Mouse (Mus musculus) NIH3T3 (cell line): ENCODE results near the gene Tmem40.

Source experiments
- DNase-seq: peaks from one replicate; pipeline ENCODE4 v3.0.0-alpha.2; 2012; ENCODE audit warnings: low read depth

The Tmem40 gene

DNA sequence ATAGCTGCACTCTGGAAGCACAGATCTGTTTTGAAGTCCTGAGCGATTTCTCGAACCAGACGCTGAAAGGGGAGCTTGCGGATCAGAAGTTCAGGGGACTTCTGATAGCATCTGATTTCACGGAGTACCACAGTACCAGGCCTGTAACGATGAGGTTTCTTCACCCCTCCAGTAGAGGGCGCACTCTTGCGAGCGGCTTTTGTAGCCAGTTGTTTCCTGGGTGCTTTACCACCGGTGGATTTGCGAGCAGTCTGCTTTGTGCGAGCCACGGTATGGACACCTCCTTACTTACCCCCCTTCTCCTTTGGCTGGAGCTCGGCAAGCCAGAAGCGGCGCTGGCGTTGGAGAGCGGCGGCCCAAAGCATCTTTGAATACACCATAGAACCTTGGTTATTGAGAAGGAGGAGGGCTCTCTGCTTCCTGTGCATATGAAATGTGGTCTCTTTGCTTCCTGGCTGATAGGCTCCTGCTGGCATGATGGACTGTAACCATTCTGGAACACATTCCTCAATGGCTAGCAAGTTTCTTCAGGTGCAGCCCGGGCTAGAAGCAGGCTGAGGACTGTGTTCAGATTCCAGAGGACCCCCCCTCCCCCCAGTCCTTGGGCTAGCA lies 8.0 kb upstream of the Tmem40 start:
- no peak for DNase-seq

DNA sequence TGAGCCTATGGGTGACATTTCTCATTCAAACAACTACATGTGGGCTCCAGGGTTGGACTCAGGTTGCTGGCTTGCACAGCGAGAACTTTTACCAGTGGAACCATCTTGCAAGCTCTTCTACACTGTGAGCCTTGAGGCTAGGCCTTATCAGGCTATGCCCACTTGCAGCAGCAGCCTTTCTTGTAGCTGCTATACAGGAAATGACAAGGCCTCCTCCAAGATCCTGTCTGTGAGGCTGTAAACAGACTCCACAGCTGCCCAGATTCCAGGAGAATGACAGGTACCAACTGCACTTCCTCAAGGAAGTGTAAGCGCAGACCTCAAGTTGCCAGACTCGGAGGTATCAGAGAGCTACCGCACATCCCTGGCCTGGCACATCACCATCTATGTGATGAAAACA lies 6.0 kb upstream of the Tmem40 start:
- DNase-seq, result no peak

DNA sequence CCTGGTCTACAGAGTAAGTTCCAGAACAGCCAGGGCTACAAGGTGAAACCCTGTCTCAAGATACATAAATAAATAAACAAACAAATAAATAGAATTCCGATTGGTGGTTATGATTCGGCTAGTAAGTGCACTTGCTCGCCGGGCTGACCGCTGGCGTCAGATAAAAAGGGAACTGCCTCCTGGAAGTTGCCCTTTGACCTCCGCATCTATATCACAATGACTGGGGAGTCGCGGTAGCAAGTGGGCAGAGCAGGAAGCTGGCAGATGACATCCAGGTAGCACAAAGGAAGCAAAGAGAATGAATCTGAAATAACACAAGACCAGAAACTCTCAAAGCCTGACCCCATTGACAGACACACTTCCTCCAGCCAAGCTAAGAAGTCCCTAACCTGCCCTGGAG lies 5.1 kb upstream of the Tmem40 start:
- DNase-seq, result no peak

DNA sequence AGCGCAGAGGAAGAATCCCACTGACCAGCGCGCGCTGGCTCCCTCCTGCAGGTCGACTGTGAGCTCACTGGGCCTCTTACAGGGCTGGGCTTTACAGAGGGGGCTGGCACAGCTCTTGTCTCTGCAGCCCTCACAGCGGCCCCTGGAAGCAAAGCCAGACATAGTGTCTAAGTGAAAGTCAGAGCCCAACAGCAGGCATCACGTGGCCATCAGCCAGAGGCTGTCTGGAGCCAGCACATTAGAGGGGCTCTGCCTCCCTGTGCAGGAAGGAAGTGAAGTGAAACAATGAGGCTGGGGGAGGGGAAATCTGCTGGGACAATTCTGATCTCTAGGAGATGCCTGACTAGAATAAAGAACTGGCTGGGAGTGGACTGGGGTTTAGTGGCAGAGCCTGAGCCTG lies 2.0 kb upstream of the Tmem40 start:
- DNase-seq, result peak; percentile 61

DNA sequence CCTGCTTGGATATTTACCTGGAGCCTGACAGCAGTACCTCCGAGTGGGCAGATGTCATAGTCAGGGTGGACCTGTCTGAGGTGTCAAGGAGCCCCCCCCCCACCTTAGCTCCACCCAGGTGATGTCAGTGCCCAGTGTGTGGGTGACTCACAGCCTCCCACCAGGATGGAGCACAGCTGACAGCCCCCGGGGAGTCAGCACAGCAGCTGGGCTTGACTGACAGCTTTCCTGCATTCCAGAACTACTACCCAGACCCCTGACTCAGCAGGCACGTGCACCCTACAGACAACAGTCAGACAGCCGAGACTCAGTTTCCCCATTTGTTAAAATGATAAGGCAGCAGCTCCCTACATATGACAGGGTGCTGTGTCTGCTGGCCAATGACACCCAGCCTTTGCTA lies 1.2 kb downstream of the Tmem40 start:
- DNase-seq, result peak; percentile 70

DNA sequence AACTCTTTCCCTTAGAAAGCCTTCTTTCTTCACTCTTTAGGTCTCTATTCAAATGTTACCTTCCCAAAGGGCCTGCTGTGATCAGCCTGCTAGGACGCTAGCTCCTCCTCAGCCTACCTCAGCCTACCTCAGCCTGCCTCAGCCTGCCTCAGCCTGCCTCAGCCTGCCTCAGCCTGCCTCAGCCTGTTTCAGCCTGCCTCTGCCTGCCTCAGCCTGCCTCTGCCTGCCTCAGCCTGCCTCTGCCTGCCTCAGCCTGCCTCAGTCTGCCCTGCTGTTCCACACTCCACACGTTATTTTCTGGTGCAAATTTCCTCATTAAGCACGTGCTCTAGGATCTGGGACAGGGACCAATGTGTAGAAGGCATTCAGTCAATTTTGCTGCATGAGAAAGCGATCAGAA lies 2.1 kb downstream of the Tmem40 start:
- no peak for DNase-seq

DNA sequence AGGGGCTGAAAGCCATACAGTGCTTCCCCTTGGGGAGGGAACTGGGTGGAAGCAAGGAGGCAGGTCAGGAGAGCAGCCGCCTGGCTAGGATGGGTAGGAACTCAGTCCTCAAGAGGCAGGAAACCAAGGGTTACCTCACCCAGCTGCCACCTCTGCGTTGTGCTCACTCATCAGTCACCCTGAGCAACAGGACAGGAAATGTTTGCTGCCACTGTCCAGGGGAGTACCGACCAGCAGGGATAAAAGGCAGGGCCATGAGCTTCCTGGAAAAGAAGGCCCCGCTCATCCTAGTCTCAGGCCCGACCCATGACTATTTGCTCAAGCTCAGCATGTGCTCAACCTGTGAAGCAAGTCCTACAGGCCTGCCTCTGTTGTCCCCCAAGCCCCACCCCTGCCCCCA lies 2.7 kb downstream of the Tmem40 start:
- DNase-seq, result no peak

DNA sequence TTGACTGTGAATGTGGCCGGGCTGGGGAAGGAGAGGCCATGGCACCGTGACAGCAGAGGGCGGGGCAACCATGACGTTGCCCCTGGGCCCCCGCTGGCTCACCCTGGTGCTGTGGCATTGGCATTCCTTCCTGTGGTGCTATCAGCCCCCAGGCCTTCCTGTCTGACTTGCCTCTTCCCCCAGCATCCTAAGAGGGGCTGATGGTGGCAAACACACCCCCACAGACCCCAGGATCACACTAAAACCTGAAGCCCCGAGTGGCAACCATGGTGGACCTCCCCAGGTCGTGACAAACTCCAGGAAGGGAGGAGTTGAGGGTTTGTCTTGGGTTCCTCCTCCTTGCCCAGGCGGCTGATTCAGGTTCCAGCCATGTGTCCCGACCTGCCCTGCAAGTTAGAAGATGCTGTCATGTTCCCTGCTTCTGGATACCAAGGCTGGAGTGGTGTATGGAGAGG lies 3.2 kb downstream of the Tmem40 start:
- DNase-seq, result no peak

DNA sequence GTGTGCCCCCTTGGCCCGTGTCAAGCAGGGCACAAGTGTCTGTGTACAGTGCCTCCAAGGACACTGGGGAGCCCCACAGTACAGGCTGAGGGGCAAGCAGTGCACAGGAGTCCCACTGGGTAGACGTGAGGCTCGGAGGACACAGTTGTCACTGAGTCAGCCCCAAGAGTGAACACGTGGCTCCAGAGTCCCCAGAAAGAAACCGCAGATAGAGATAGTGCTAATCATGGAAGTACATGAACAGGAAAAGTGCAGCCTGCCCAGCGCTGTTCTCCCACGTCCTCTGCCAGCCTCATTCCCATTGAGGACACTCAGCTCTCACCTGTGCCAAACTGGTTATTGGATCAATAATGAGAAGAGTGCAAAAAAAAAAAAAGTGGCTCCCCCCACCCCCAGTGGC lies 6.7 kb downstream of the Tmem40 start:
- no peak for DNase-seq

DNA sequence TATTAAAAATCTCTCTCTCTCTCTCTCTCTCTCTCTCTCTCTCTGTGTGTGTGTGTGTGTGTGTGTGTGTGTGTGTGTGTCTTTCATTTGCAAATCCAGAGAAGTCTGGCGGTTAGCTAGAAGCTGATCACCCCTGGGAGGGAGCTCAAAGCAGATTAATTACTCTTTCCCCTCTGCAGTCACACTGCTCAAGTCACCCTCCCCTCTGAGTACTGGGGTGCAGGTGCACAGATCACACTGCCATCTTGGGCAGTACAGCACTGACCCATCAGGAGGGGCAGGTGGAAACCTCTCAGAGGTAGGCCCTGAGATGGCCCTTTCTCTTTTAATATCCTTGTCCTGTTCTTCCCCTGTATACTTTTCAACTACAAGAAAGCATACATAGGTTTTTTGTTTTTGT lies 15.9 kb downstream of the Tmem40 start:
- no peak for DNase-seq

DNA sequence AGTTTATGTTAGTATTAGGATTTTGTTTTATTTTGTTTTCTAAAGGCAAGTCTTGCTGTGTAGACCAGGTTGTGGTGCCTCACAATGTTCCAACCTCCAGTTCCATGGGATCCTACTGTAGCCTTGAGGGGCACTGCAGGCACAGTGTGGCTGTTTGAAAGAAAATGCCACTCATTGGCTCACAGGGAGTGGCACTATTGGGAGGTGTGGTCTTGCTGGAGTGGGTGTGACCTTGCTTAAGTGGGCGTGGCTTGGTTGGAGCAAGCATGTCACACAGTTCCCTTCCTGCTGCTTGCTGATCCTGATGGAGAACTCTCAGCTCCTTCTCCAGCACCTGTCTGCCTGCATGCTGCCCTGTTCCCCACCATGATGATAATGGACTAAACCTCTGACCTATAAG lies 18.6 kb downstream of the Tmem40 start:
- DNase-seq, result peak; percentile 22

DNA sequence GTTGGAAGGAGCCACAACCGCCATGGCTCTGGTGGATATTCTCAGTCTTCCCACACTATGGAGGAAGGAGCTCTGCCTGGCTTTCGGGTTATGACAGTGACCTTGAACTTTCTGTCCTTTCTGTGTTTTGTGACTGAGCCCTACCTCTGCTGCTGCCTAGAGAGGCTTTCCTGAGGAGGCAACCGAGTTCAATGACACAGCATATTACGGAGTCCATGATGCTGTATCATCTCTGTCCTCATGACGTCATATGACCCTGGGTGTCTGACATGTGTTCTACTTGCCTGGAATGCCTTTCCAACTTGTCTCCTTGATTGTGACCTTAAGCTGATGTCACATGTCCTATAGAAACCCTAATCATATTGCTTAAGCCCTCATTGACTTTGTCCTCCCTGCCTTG lies 23.2 kb downstream of the Tmem40 start:
- DNase-seq, result no peak

DNA sequence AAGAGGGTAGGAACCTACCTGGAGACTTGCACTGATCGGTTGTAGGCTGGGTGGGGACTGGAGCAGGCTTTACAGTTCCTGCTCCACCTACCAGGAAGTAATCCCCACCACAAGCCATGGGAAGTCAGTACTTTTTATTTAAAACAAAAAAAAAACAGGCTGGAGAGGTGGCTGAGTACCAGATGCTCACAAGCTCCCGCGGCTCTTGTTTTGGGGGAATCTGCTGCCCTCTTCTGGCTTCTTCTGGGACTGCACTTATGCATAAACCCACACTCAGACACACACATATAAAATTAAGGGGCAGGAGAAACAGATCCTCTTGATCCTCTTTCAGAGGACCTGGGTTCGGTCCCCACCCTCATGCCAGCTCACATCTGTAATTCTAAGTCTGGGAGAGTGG lies 27.3 kb downstream of the Tmem40 start:
- peak; percentile 64 for DNase-seq

DNA sequence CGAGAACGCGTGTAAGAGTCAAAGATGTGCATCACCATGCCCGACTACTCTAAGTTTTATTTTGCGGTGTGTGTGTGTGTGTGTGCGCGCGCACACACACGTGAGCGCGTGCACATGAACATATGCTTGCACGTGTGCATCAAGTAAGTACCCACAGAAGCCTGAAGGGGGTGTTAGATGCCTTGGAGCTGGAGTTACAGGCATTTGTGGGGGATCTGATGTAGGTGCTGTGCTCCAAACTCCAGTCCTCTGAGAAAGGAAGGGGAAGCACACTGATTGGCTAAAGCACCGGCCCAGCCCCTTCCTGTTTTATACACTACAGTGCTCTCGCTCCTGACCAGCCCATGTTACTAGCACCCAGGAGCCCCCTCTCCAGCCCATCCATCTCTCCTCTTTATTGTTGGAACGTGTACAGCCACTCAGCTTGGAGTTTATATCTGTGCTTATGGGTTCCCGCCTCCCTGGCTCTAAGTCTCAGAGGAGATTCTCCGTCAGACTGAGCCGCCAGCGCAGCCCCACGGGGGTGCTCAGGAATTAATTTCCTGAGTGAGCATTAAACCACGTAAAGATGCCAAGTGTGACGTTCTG lies 29.8 kb downstream of the Tmem40 start:
- no peak for DNase-seq

DNA sequence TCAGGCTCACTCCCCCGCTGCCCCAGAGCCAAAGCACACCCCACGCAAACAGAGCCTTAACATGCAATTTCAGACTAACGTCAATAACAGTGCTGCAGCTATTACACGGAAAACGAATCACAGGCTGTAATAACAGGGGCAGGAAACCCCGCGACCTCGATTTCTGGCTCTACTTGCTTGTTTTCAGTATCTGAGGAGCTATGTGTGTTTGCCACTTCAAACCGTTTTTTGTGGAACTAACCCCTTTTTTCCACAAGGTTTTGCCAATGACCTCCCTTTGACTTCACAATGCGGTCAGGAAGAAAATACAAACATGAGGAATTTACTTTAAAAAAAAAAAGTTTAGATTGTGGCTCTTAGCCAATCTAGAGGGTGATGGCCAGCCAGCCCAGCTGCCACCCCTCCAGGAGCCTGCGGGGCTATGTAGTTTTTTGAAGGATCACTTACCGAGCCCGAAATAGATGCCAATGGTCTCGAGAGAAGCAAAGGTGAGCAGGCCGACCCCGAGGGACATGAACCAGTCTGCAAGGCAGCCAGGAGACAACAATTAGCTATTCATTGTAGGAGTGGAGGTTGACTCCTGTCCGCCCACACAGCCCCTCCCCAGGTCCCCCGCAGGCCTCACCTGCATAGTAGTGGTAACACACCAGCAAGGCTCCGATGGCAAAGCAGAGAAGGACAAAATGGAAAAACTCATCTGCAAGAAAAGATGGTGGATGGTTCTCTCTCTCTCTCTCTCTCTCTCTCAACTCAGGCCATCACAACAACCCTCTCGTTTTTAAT lies 31.5 kb downstream of the Tmem40 start:
- peak; percentile 19 for DNase-seq

DNA sequence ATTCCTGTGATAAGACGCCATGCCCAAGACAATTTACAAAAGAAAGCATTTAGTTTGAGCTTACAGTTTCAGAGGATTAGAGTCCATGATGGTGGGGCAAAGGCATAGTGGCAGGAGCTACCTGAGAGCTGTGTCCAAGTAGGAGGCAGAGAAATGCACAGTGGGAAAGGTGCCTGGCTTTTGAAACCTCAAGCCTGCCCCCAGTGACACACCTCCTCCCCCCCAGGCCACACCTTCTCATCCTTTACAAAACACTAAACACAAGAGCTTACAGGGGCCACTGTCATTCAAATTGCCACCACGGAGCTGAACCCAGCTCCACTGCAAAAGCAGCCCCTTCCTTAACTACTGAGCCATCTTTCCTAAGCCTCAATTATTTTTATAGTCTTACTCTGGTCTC lies 34.6 kb downstream of the Tmem40 start:
- DNase-seq, result no peak

DNA sequence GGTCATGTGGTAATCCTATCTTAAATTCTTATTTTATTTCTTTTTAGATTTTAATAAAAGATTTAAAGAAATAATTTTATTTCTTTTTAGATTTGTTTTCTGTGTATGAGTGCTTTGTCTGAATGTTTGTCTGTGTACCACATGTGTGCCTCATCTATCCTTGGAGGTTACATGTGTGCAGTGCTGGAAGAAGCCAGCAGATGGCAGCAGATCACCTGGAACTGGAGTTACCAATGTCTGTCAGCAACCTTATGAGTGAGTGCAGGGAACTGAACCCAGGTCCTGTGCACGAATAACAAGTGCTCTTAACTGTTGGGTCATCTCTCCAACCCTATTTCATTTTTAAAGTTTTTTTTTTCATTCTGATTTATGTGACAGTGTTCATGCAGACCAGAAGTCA lies 35.1 kb downstream of the Tmem40 start:
- peak; percentile 70 for DNase-seq

DNA sequence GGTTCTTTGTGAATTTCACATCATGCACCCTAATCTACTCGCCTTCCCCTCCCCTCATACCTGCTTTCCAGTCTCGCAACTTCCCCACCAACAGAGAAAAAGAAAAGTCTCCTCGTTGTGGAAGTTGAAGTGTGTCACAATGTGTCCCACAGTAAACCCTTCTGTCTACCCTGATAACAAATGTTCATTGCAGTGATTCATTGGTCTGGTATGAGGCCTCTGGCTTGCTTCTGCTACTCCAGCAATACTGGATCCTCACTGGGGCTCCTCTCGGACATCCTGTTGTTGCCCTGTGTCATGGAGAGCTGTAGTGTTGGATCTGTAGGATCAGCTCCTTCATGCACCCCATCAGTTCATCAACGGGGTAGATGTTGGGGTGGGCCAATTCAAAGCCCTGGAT lies 40.0 kb downstream of the Tmem40 start:
- DNase-seq, result peak; percentile 56

DNA sequence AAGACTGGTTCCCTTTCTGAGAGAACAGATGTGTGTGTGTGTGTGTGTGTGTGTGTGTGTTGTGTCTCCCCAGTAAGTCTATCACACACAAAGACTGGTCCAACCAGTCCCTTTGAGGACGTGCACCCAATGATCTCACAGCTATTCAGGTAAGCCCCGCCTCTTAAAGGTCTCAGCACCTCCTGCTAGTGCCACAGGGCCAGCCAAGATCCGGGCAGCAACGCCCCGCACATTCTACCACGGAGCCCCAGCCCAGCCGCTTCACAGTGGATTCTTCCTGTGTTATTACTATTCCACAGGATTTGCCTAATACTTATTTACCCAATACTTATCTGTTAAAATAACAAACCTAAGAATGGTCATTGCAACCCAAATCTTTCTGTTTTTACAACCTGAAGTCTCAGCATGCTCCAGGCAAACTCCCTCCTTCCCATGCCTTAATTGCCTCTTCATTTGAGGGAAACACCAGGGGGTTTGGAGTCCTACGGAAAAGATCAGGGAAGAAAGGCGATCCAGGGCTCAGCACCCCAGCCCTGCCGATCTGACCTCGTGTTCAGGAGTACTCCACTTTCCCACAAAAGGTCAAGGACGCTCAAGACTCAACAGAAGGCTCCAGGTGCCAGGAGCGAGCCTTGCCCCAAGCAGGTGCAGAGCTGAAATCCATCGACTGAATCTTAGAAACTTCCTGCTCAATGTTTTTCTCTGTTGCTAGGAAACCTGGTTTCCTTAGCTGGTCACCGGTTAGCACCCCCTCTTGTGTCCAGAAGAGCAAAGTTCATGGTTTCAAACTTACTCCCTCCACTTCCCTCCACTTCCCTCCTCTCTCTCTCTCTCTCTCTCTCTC lies 44.3 kb downstream of the Tmem40 start:
- peak; percentile 39 for DNase-seq

DNA sequence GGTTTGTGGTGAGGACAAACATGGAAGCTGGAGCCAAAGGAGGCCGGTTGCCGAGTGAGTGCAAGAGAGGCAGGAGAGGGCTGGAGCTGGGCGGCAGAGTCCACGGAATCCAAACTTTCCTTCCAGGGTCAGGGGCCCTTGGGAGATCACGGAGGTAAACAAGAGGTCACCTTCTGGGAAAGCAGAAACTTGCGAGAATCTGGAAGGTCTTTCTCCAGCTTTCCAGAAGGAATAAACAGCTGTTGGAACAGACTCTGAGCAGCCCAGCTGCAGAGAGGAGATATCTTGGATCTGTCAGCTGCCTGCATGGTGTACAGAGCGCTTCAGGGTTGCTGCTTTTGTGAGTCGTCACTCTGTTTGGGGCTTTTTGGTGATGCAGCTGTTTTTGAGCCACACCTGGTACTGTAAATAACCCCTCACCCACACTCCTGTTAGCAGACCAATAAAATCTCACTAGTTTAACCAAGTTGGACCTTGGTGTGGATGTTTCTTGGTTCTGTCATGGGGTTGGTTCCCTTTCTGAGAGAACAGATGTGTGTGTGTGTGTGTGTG lies 45.0 kb downstream of the Tmem40 start:
- DNase-seq, result peak; percentile 41

DNA sequence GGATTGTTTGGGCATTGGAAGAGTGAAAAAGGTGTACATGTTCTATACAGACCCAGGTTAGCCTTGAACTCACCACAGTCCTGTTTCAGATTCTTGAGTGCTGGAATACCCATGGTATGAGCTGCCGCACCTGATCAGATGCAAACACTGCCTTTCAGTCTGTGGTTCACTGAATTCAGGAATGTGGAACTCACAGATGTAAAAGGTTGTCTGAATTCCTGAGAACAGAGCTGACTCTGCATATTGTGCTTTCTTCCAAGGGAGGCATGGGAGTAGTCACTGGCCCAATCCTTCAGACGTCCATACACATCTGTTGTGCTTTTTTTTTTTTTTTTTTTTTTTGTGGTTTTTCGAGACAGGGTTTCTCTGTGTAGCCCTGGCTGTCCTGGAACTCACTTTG lies 50.9 kb downstream of the Tmem40 start:
- no peak for DNase-seq

DNA sequence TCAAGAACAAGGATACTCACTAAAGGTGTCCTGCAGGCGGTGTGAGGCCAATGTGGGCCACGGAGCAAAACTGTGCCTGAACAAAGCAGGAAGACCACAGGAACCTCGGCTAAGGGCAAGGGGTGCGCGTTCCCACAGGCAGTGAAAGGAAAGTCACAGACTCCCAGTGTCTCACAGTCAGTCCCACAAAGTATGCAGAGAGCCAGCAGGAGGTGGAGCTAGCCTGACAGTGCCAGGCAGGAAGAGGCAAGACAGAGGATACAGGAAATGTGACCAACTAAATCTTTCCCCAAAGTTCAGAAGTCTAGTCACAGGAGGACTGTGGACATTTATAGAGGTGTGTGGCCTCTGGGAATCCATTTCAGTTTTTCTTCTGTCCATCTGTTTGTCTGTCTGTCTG lies 59.3 kb downstream of the Tmem40 start:
- DNase-seq, result no peak
